In genomic region chr5:64864699-64865108, GRCm38 (mm10) we compare ENCODE assay signal across 8 mouse cellular contexts.
DNase-seq lines count a peak whose midpoint lies in the region; ATAC-seq lines count a peak whose summit lies in the region.

No protein-coding gene starts in this region.

- H3K4me3 ChIP-seq in liver, embryonic 13.5 days (replicated peaks), result no peak overlapping the region
- H3K4me3 ChIP-seq in forebrain, embryonic 12.5 days (replicated peaks), result no peak overlapping the region

- DNase-seq in gastrocnemius, adult 18-20 months (ENCODE audit: low spot score), result peak; percentile 40
- DNase-seq in gastrocnemius, postnatal 36 days, result no peak
- DNase-seq in ZHBTc4 (ENCODE audit: low read depth, low spot score) (peak; percentile 98), MN1 (ENCODE audit: low spot score) (no peak)
- DNase-seq in heart, postnatal 4 days, result peak; percentile 24
- DNase-seq in liver, embryonic 13.5 days, result peak; percentile 71
- DNase-seq in spleen, adult 18-20 months, result peak; percentile 55 to 67

- WGBS in liver, embryonic 13.5 days (ENCODE audit: insufficient replicate concordance), result 9% methylated on average over 4 of the region's 4 CpGs
- 74% methylated on average over 4 of the region's 4 CpGs for WGBS in forebrain, embryonic 12.5 days

- H3K4me2 ChIP-seq in liver, embryonic 13.5 days, result peak overlapping the region; percentile 48
- no peak overlapping the region for H3K4me2 ChIP-seq in forebrain, embryonic 12.5 days

- H3K9ac ChIP-seq in liver, embryonic 13.5 days, result peak overlapping the region; percentile 14; the same call in 1 of the 2 replicates
- no peak overlapping the region for H3K9ac ChIP-seq in forebrain, embryonic 12.5 days

- peak overlapping the region; percentile 79 for H3K27ac ChIP-seq in liver, embryonic 13.5 days
- H3K27ac ChIP-seq in forebrain, embryonic 12.5 days, result no peak overlapping the region

- no peaks in the 10 kb centered on the region for H3K27me3 ChIP-seq in liver, embryonic 13.5 days
- H3K27me3 ChIP-seq in forebrain, embryonic 12.5 days, result no peaks in the 10 kb centered on the region

- H3K9me3 ChIP-seq in liver, embryonic 13.5 days (replicated peaks), result no peaks in the 10 kb centered on the region
- H3K9me3 ChIP-seq in forebrain, embryonic 12.5 days, result 0 out of 2 replicates have a peak, but pooled peaks cover 3% of the 10 kb centered on the region

- peaks cover 62% of the 10 kb centered on the region for H3K4me1 ChIP-seq in liver, embryonic 13.5 days (replicated peaks)
- 0 out of 2 replicates have a peak, but pooled peaks cover 7% of the 10 kb centered on the region for H3K4me1 ChIP-seq in forebrain, embryonic 12.5 days

- no peaks in the 10 kb centered on the region for H3K36me3 ChIP-seq in liver, embryonic 13.5 days
- no peaks in the 10 kb centered on the region for H3K36me3 ChIP-seq in forebrain, embryonic 12.5 days (replicated peaks)

- intact Hi-C loops in gastrocnemius, postnatal 36 days (cut with DNase I), result loop anchor here (2.0 to 5.0 kb wide), 2 partner anchors 47 to 576 kb away; no protein-coding TSS in a partner anchor

- ATAC-seq in liver, embryonic 13.5 days (ENCODE audit: low read depth), result peak; percentile 89
- no peak for ATAC-seq in forebrain, embryonic 12.5 days (ENCODE audit: low FRiP score)

Comparison
In these comparisons a context has a peak if more than half of its experiments do, and no peak if none do; other contexts are left out.
1. DNase-seq: peak in gastrocnemius, adult 18-20 months (single experiment), ZHBTc4 (single experiment), heart, postnatal 4 days (single experiment), liver, embryonic 13.5 days (single experiment) and spleen, adult 18-20 months (2 of 2); none in gastrocnemius, postnatal 36 days (0 of 2) and MN1 (single experiment).